Mouse (Mus musculus): ENCODE measurements around the gene Serpinb1c. TPM values are rescaled to one million over a fixed set of nuclear protein-coding genes. Genes with fewer than 3 reads are reported as not detected.
"Not testable (repeated sequence)": the region's sequence is repeated elsewhere in the genome, so short reads cannot be mapped to it uniquely, and the experiment has no call there.

Serpinb1c gene
- not detected for total RNA-seq (2021)

- intact Hi-C loops (cut with DNase I) = no loop called here
- no peak for DNase-seq (ENCODE audit: low spot score in 2 of 2)
Observed at GRCm38 (mm10) chr13:32898111-32898510, at the start of gene Serpinb1c. Gene Serpinb1c (minus strand): TSS chr13:32898211.

DNA sequence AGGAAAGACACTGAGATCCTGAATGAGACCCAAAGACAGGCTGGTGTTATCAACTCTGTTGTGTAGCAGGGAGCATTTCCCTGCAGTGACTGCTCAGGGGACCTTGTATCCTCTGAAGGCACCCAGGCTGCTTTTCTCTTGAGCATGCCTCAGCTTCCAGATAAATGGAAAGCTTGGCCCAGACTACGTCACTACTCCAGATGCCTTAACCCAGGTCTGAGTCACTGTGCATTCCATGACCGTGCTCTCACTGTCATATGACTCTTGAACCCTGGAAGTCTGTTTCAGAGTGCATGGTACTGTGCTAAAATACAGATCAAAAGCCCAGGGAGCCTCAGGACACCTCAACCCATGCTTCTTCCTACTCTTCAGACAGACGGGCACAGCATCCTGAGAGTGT, 41.2 kb upstream of the Serpinb1c start:
- DNase-seq (ENCODE audit: low spot score in 2 of 2); intact Hi-C loops (cut with DNase I): not testable (repeated sequence)

GRCm38 (mm10) chr13:32938275-32938674, 40.3 kb upstream of the Serpinb1c start:
- DNase-seq (ENCODE audit: low spot score in 2 of 2); intact Hi-C loops (cut with DNase I): not testable (repeated sequence)

- no peak for DNase-seq (ENCODE audit: low spot score in 2 of 2)
- intact Hi-C loops (cut with DNase I) = no loop called here
Observed at GRCm38 (mm10) chr13:32934706-32935381, 36.8 kb upstream of the Serpinb1c start.

- intact Hi-C loops (cut with DNase I) = no loop called here
- DNase-seq (ENCODE audit: low spot score in 2 of 2) = no peak
Observed at GRCm38 (mm10) chr13:32929107-32929750, 31.2 kb upstream of the Serpinb1c start.

GRCm38 (mm10) chr13:32927241-32927640, 29.2 kb upstream of the Serpinb1c start:
- no peak for DNase-seq (ENCODE audit: low spot score in 2 of 2)
- intact Hi-C loops (cut with DNase I) = no loop called here

DNA sequence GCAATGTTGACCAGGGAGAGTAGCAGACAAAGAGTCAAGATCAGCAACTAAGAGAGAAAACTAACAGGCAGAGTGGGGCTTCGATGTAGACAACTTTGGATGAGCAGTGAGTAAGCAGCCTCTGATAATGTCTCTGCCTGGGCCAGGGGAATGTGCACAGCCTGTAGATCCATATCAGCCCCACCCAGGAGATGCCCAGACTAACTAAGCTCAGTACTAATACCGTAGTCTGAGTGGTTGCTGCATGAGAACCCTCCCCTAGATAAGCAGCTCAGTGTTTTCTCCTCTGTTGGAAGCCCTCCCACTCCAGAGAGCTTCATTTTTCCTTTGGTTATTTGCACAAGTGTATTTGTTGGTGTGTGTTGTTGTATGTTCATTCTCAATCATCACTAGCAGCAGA, 28.6 kb upstream of the Serpinb1c start:
- no peak for DNase-seq (ENCODE audit: low spot score in 2 of 2)
- intact Hi-C loops (cut with DNase I) = no loop called here

DNA sequence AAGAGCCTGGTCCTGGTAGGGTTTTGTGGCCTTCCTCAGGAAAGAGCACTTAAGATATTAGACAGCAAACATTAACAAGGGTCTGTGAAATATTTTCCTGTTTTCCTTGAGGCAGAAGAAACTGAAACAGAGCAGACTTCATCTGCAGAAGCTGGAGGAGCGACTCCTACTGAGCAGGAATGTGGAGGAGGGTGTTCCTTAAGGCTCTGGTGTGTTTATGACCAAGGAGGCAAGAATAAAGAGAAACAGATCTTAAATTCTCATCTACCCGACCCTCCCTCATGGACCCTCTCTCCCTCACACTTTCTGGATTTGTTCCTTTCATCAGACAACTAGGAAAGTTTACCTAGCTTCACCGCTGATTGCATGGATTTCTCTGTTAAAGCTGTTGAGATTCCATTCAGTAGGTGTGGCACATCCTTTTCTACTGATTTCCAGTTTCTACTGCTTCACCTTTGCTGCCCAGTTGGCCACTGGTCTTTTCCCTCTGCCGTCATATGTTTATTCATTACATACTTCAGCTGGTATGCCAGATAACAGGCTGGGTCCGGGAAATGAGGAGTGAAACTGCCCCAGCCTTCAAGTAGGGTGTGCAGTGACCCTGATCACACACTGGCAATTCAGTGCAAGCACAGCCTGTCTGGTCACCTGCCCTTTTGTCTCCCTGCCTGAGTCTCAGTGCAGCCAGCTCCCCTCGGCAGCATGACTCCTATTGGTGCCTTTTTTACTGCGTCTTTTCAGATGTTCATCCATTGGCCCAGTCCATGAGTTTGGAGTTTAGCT, 26.8 kb upstream of the Serpinb1c start:
- intact Hi-C loops (cut with DNase I) = no loop called here
- no peak for DNase-seq (ENCODE audit: low spot score in 2 of 2)

GRCm38 (mm10) chr13:32922622-32923021, 24.6 kb upstream of the Serpinb1c start:
- DNase-seq (ENCODE audit: low spot score in 2 of 2) = no peak
- intact Hi-C loops (cut with DNase I) = no loop called here

- intact Hi-C loops (cut with DNase I) = no loop called here
- no peak for DNase-seq (ENCODE audit: low spot score in 2 of 2)
Observed at GRCm38 (mm10) chr13:32912770-32913380, 14.9 kb upstream of the Serpinb1c start.

GRCm38 (mm10) chr13:32908182-32908581, 10.2 kb upstream of the Serpinb1c start:
- no peak for DNase-seq (ENCODE audit: low spot score in 2 of 2)
- intact Hi-C loops (cut with DNase I) = no loop called here

GRCm38 (mm10) chr13:32903211-32903873, 5.3 kb upstream of the Serpinb1c start:
- intact Hi-C loops (cut with DNase I) = loop anchor here (2.0 to 5.0 kb wide), 3 partner anchors 171 to 919 kb away; no protein-coding TSS in a partner anchor
- peak; percentile 92 to 93 for DNase-seq (ENCODE audit: low spot score in 2 of 2)

- peak; percentile 75 to 76 for DNase-seq (ENCODE audit: low spot score in 2 of 2)
- intact Hi-C loops (cut with DNase I) = loop anchor here (2.0 to 5.0 kb wide), 3 partner anchors 172 to 920 kb away; no protein-coding TSS in a partner anchor
Observed at GRCm38 (mm10) chr13:32902481-32903015, 4.5 kb upstream of the Serpinb1c start.

DNA sequence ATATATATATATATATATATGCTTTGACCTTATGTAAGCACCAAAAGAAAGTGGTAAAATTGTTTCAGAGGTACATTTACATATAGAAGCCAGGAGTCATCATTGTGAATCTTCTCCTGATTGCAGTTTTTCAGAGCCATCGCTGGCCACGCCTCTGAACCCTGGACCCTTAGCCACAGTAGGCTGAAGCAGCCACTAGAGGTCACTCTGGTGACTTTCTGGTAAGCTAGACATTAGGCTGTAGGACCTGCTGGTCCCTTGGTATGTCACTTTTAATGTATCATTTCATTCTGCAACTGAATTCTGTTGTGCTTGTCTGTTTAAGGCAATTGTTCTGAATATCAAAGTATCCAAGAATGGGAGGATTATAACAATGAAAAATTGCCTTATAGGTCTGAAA, 2.6 kb upstream of the Serpinb1c start:
- peak; percentile 18 to 36 for DNase-seq (ENCODE audit: low spot score in 2 of 2)
- intact Hi-C loops (cut with DNase I) = loop anchor here (5.0 kb wide), 1 partner anchor 922 kb away; no protein-coding TSS in a partner anchor

DNA sequence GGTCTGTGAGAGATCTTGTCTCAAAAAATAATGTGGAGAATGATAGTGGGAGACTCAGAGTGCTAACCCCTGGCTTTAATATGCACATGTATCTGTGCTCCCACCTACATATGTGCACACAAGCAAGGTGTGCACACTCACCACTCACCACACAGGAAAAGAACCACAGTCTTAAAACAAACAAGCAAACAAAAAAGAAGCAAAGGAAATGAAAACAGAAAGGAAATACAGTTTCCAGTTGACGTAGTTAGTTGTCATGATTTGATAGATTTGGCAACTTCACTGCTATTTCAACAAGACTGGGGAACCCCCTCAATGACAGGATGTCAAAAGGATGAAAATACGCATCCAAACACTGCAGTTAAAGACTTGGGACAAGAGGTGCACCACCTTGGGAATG, 1.1 kb upstream of the Serpinb1c start:
- intact Hi-C loops (cut with DNase I) = not testable (repeated sequence)

DNA sequence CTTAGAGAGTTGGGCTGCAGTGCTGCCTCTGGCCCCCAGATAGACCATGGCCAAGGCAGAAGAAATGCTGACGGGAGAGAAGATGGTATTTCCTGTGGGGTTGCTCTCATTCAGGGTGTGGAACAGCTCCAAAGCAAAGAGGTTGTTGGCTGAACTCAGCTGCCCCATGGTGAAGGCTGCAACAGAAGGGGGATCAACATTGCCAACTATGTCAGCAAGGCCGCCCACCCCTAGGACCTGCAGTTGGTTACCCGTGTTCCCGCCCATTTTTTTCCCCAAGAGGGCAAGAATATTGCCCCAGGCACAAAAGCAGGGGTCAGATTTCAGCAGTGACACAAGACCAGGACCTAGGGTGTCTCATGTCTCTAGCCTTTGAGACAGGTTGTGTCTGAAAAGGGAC, 1.1 kb downstream of the Serpinb1c start:
- DNase-seq (ENCODE audit: low spot score in 2 of 2) = no peak
- intact Hi-C loops (cut with DNase I) = no loop called here

More for the DNA sequence above, 1.1 kb upstream of the Serpinb1c start:
- not testable (repeated sequence) for DNase-seq (ENCODE audit: low spot score in 2 of 2)

DNA sequence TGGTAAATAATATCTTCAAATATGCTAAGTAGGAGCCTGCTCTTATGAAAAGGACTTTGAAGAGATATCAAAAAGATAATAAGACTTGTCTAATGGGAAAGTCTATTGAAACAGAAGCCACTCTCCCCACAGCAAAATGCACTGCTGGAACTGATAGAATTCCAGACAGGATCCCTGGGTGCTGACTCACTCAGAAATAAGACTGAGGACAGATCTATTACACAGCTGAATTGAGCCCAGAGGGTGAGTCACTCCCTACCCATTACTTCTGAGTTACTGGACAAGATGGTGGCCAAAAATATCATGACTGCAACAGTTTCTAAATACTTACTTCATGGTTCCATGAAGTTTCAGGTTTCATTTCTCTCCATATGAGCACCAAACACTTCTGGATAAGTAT, 13.3 kb downstream of the Serpinb1c start:
- intact Hi-C loops (cut with DNase I) = no loop called here
- peak in 1 of 2 experiments; percentile 24 for DNase-seq (ENCODE audit: low spot score in 2 of 2)

DNA sequence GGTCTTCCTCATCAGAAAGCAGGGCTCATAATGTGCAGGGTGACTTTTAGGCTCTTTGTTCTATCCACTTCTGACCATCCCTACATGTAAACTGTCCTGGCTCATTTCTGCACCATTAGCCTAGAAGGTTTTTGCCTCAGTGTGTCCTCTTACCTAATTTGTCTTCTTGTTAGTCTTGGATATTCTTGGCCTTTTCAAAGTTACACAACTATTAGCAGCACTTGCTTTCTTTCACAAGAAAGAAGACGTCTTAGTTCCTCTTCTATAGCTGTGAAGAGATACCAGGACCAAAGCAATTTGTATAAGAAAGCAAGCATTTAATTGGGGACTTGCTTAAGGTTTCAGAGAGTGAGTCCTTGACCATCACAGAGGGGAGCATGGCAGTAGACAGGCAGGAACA, 24.1 kb downstream of the Serpinb1c start:
- intact Hi-C loops (cut with DNase I) = no loop called here
- no peak for DNase-seq (ENCODE audit: low spot score in 2 of 2)

DNA sequence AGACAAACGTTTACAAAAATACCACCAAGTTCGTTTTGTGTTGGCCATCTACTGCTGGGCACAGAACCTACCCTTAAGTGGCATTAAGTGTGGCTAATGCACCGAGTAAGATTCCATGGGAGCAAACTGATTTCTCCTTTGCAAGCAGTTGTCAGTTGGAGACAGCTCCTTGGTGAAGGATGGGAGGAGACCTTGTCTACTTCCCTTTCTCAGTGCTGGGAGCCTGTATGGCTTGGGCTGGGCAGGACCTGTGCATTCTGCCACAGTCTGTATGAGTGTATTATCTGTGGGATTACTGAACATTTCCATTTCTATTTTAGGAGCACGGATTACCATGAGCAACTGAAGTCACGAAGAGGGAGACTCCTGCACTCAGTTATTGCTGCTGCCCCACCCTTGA, 29.2 kb downstream of the Serpinb1c start:
- intact Hi-C loops (cut with DNase I) = loop anchor here (10.0 kb wide), 3 partner anchors 896 to 1126 kb away; partner anchors contain the start of gene Serpinb6c
- no peak for DNase-seq (ENCODE audit: low spot score in 2 of 2)

All from left cerebral cortex, postnatal 25 days (tissue).